Mouse (Mus musculus) CH12.LX (cell line): ENCODE measurements around the gene Gm9918. TPM values are rescaled to one million over a fixed set of nuclear protein-coding genes. Genes with fewer than 3 reads are reported as not detected.
"Not testable (repeated sequence)": the region's sequence is repeated elsewhere in the genome, so short reads cannot be mapped to it uniquely, and the experiment has no call there.

Experiments
- DNase-seq: peaks from one replicate; pipeline ENCODE4 v3.0.0-alpha.2; 2013; ENCODE audit errors: extremely low read depth
- H3K27ac ChIP-seq: 2 replicates; pipeline ENCODE4 v1.5.1; 2012; ENCODE audit warnings: low read depth, mild to moderate bottlenecking, control low read depth, moderate library complexity; ENCODE audit not compliant: insufficient read depth
- H3K27me3 ChIP-seq: replicated peaks from 2 replicates; pipeline ENCODE3; 2012; ENCODE audit warnings: inconsistent platforms
- H3K36me3 ChIP-seq, 2 experiments: replicated peaks in 1 of 2; 2 replicates each; pipeline versions ENCODE3 to v1.6.1; 2012; ENCODE audit warnings: inconsistent platforms in 1 of 2, low read length in 1 of 2, mild to moderate bottlenecking in 1 of 2, mixed read lengths in 1 of 2, moderate library complexity in 1 of 2; ENCODE audit not compliant: control insufficient read depth in 1 of 2, insufficient read depth in 1 of 2
- H3K4me1 ChIP-seq, 2 experiments: 2 replicates each; pipeline ENCODE4 v1.6.1; 2012; ENCODE audit warnings: inconsistent platforms in 1 of 2, moderate library complexity in 1 of 2; ENCODE audit not compliant: insufficient read depth in 2 of 2, control insufficient read depth in 1 of 2
- H3K4me2 ChIP-seq: 2 replicates; pipeline ENCODE4 v1.6.1; 2012; ENCODE audit warnings: low read depth, mild to moderate bottlenecking, control low read depth; ENCODE audit not compliant: poor library complexity, insufficient read depth, severe bottlenecking
- H3K4me3 ChIP-seq, 3 experiments: fragments of 150-350 bp in 1 of 3; sonication (generic) in 1 of 3; replicated peaks in 1 of 3; 2 replicates each; pipeline versions ENCODE3 to v1.5.1; 2011 to 2012; ENCODE audit warnings: low read depth in 2 of 3, low read length in 2 of 3, mild to moderate bottlenecking in 2 of 3, moderate library complexity in 2 of 3, control low read depth in 1 of 3, improper control_type of control experiment in 1 of 3, inconsistent platforms in 1 of 3, mixed read lengths in 1 of 3; ENCODE audit not compliant: poor library complexity in 1 of 3
- H3K79me2 ChIP-seq: replicated peaks from 2 replicates; pipeline ENCODE4 v1.6.1; 2012; ENCODE audit warnings: mild to moderate bottlenecking, moderate library complexity; ENCODE audit not compliant: control insufficient read depth, poor library complexity, insufficient read depth, severe bottlenecking; ENCODE audit errors: extremely low read depth
- H3K9ac ChIP-seq: 2 replicates; pipeline ENCODE4 v1.6.1; 2012; ENCODE audit warnings: low read depth, mild to moderate bottlenecking, control low read depth, moderate library complexity; ENCODE audit not compliant: insufficient read depth
- H3K9me3 ChIP-seq: replicated peaks from 2 replicates; pipeline ENCODE3; 2012; ENCODE audit warnings: low read length, inconsistent platforms, mixed read lengths
- BHLHE40 ChIP-seq: IDR thresholded peaks from 2 replicates; pipeline ENCODE4 v1.6.1; 2011; ENCODE audit warnings: mild to moderate bottlenecking, low read depth, low read length, improper control_type of control experiment
- CHD1 ChIP-seq: IDR thresholded peaks from 2 replicates; pipeline ENCODE4 v1.6.1; 2012; ENCODE audit warnings: low read depth, low read length, improper control_type of control experiment, inconsistent platforms
- EP300 ChIP-seq: IDR thresholded peaks from 2 replicates; pipeline ENCODE4 v1.6.1; 2011; ENCODE audit warnings: low read length, improper control_type of control experiment
- ETS1 ChIP-seq: conservative IDR thresholded peaks from 2 replicates; pipeline ENCODE4 v1.6.1; 2012; ENCODE audit warnings: low read depth, mild to moderate bottlenecking, inconsistent platforms, low read length, improper control_type of control experiment, moderate library complexity
- IRF4 ChIP-seq: IDR thresholded peaks from 2 replicates; pipeline ENCODE4 v1.6.1; 2014; ENCODE audit warnings: low read depth, mild to moderate bottlenecking, inconsistent platforms, low read length, improper control_type of control experiment
- JUN ChIP-seq: IDR thresholded peaks from 2 replicates; pipeline ENCODE4 v1.6.1; 2011; ENCODE audit warnings: low read depth, mild to moderate bottlenecking, low read length, improper control_type of control experiment, moderate library complexity; ENCODE audit not compliant: insufficient read depth
- KAT2A ChIP-seq: IDR thresholded peaks from 2 replicates; pipeline ENCODE4 v1.6.1; 2012; ENCODE audit warnings: low read length, improper control_type of control experiment, inconsistent platforms; ENCODE audit not compliant: insufficient replicate concordance
- MAFK ChIP-seq: IDR thresholded peaks from 2 replicates; pipeline ENCODE4 v1.6.1; 2011; ENCODE audit warnings: low read length, improper control_type of control experiment; ENCODE audit not compliant: insufficient replicate concordance
- MAX ChIP-seq: IDR thresholded peaks from 2 replicates; pipeline ENCODE4 v1.6.1; 2011; ENCODE audit warnings: low read length, improper control_type of control experiment
- MXI1 ChIP-seq: IDR thresholded peaks from 2 replicates; pipeline ENCODE4 v1.6.1; 2011; ENCODE audit warnings: mild to moderate bottlenecking, low read depth, low read length, improper control_type of control experiment
- NRF1 ChIP-seq: IDR thresholded peaks from 2 replicates; pipeline ENCODE4 v1.6.1; 2014; ENCODE audit warnings: low read depth, mild to moderate bottlenecking, inconsistent platforms, low read length, improper control_type of control experiment, moderate library complexity
- PAX5 ChIP-seq: IDR thresholded peaks from 2 replicates; pipeline ENCODE4 v1.6.1; 2012; ENCODE audit warnings: low read length, inconsistent platforms, mixed read lengths
- TCF12 ChIP-seq: IDR thresholded peaks from 2 replicates; pipeline ENCODE4 v1.6.1; 2014; ENCODE audit warnings: low read depth, mild to moderate bottlenecking, inconsistent platforms, low read length, improper control_type of control experiment
- ZNF384 ChIP-seq: IDR thresholded peaks from 2 replicates; pipeline ENCODE4 v1.6.1; 2012; ENCODE audit warnings: low read depth, low read length, improper control_type of control experiment, inconsistent platforms
- dilution Hi-C: fragments of 300-500 bp; cut with MboI; formaldehyde crosslinking; loops from 2 replicates; pipeline ENCODE4 v1.14.3; 2020; ENCODE audit warnings: low sequenced_read_pairs; ENCODE audit not compliant: extremely low pct_unique_long_range_greater_than_20kb, extremely low pct_ligation_motif_present
- in situ Hi-C: fragments of 300-500 bp; cut with MboI; formaldehyde crosslinking; loops from 3 replicates; pipeline ENCODE4 v1.14.3; 2019; ENCODE audit warnings: low sequenced_read_pairs, low pct_ligation_motif_present, low pct_unique_long_range_greater_than_20kb, mixed read lengths
- polyA plus RNA-seq: library from polyadenylated mRNA; unstranded; fragments of >175 nt; gene quantifications from 2 replicates; pipeline ENCODE4 v1.2.1, GENCODE M21; 2012; ENCODE audit warnings: low read depth; ENCODE audit not compliant: insufficient read length
- total RNA-seq, 2 experiments: library from RNA; depleted of rRNA; stranded (reverse); fragments of 300-350 nt in 1 of 2; fragments of >200 nt in 1 of 2; gene quantifications; 2 replicates each; pipeline ENCODE4 v1.2.3; 2012 to 2014

Gm9918 gene
- total and polyA plus RNA-seq, 3 experiments: not detected

DNA sequence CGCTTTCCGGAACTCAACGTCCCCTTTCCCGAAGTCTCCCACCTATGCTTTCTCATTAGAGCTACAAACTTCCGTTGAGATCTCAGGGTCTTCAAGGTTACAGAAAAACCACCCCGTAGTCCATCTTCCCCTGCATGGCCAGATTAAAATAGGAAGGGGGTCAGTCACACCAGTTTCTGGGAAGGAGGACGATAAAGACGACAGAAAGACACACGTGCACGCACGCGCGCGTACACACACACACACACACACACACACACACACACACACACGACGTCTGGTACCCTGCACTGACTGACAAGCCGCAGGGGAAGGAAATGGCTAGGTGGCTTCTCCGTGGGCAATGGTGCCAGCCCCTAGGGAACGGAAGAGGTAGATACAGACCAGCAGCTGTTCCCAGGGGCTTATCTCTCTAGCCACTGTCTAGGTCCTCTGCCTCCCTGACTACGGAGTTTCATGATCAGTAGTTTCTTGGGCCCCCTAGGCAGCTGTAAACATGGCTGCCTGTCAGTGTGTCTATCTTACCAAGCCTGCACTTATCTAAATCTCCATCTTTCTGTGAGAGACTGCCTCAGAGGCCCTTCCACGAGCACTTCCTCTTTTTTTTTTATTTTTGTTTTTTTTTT lies 45.3 kb upstream of the Gm9918 start:
- TF ChIP-seq CHD1: no peak
- peak; percentile 17; the same call in 1 of the 2 replicates for TF ChIP-seq EP300
- peak; percentile 54; the same call in 1 of the 2 replicates for TF ChIP-seq TCF12
- TF ChIP-seq MAFK: 0 out of 2 replicates have a peak, but pooled peaks have one; percentile 49
- peak; percentile 87 for TF ChIP-seq ZNF384
- TF ChIP-seq MAX: peak; percentile 53; the same call in 1 of the 2 replicates
- 0 out of 2 replicates have a peak, but pooled peaks have one; percentile 25 for TF ChIP-seq MXI1
- peak; percentile 52 for TF ChIP-seq ETS1
- 0 out of 2 replicates have a peak, but pooled peaks have one; percentile 36 for TF ChIP-seq KAT2A
- peak; percentile 52; the same call in 1 of the 2 replicates for TF ChIP-seq NRF1
- TF ChIP-seq JUN: no peak
- TF ChIP-seq BHLHE40: peak; percentile 94
- 0 out of 2 replicates have a peak, but pooled peaks have one; percentile 17 for TF ChIP-seq IRF4
- no peak for TF ChIP-seq PAX5
- H3K4me3 ChIP-seq: no peak overlapping the region
- no peak overlapping the region for H3K9ac ChIP-seq
- peak; percentile 86 for DNase-seq
- H3K27me3 ChIP-seq: peaks cover 14% of the 10 kb centered on the region
- no peaks in the 10 kb centered on the region for H3K36me3 ChIP-seq
- no peak overlapping the region for H3K27ac ChIP-seq
- peaks cover 4 to 13% of the 10 kb centered on the region in 2 experiments for H3K4me1 ChIP-seq
- peak overlapping the region; percentile 46 for H3K4me2 ChIP-seq
- peaks cover 4% of the 10 kb centered on the region for H3K9me3 ChIP-seq
- dilution Hi-C loops (no loop called here), in situ Hi-C loops (no loop called here)
- no peaks in the 10 kb centered on the region for H3K79me2 ChIP-seq

DNA sequence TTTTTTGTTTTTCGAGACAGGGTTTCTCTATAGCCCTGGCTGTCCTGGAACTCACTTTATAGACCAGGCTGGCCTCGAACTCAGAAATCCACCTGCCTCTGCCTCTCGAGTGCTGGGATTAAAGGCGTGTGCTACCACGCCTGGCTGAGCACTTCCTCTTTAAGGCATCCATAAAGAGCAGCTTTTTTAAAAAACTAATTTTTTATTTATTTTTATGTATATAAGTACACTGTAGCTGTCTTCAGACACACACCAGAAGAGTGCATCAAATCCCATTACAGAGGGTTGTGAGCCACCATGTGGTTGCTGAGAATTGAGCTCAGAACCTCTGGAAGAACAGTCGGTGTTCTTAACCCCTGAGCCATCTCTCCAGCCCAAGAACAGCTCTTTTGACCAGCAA lies 44.7 kb upstream of the Gm9918 start:
- H3K27ac ChIP-seq, H3K9me3 ChIP-seq, H3K79me2 ChIP-seq, dilution Hi-C loops, DNase-seq, H3K9ac ChIP-seq, H3K4me3 ChIP-seq, H3K36me3 ChIP-seq, in situ Hi-C loops: not testable (repeated sequence)
- peaks cover 7 to 15% of the 10 kb centered on the region in 2 experiments for H3K4me1 ChIP-seq
- H3K4me2 ChIP-seq: peak overlapping the region; percentile 46; the same call in 1 of the 2 replicates
- H3K27me3 ChIP-seq: peaks cover 14% of the 10 kb centered on the region
